Mouse (Mus musculus) frontal cortex, postnatal 36 days (tissue): ENCODE measurements around the gene Uba52.

Source experiments
- DNase-seq, 2 experiments: peaks; one replicate each; pipeline ENCODE4 v3.0.0; 2022; ENCODE audit warnings: low spot score in 2 of 2

The Uba52 gene

GRCm38 (mm10) chr8:70504291-70504716 lies 6.3 kb downstream of the Uba52 start:
- peak in 1 of 2 experiments; percentile 63 for DNase-seq

- DNase-seq, result peak in 1 of 2 experiments; percentile 59
Observed at GRCm38 (mm10) chr8:70503062-70503750, 7.4 kb downstream of the Uba52 start.

GRCm38 (mm10) chr8:70502540-70502939 lies 8.1 kb downstream of the Uba52 start:
- no peak for DNase-seq

- DNase-seq, result no peak
Observed at GRCm38 (mm10) chr8:70501820-70502529, 8.6 kb downstream of the Uba52 start.

GRCm38 (mm10) chr8:70500386-70501301 lies 10.0 kb downstream of the Uba52 start:
- no peak for DNase-seq

GRCm38 (mm10) chr8:70495771-70496062 lies 14.9 kb downstream of the Uba52 start:
- no peak for DNase-seq

- DNase-seq, result no peak
Observed at GRCm38 (mm10) chr8:70495001-70495770, 15.4 kb downstream of the Uba52 start.

GRCm38 (mm10) chr8:70494416-70494945 lies 16.1 kb downstream of the Uba52 start:
- no peak for DNase-seq

GRCm38 (mm10) chr8:70493692-70494415 lies 16.7 kb downstream of the Uba52 start:
- no peak for DNase-seq

- DNase-seq, result no peak
Observed at GRCm38 (mm10) chr8:70492664-70493640, 17.6 kb downstream of the Uba52 start, which contains the start of gene Crlf1. TSS of gene Crlf1 (plus strand) at chr8:70493158.

GRCm38 (mm10) chr8:70490880-70491495 lies 19.6 kb downstream of the Uba52 start:
- no peak for DNase-seq

GRCm38 (mm10) chr8:70490061-70490879 lies 20.3 kb downstream of the Uba52 start:
- no peak for DNase-seq

- DNase-seq, result no peak
Observed at GRCm38 (mm10) chr8:70489576-70489975, 21.0 kb downstream of the Uba52 start.

GRCm38 (mm10) chr8:70488931-70489470 lies 21.6 kb downstream of the Uba52 start:
- DNase-seq, result no peak

GRCm38 (mm10) chr8:70487993-70488796 lies 22.4 kb downstream of the Uba52 start:
- DNase-seq, result no peak

GRCm38 (mm10) chr8:70486941-70487520 lies 23.6 kb downstream of the Uba52 start, which contains the start of gene Tmem59l:
TSS of gene Tmem59l (minus strand) at chr8:70487358.
- peak in 1 of 2 experiments; percentile 65 for DNase-seq
